Mouse (Mus musculus): Measurements from ENCODE around the gene Rassf7.
A peak's percentile ranks its signal among the peaks of the same experiment; 100 is the strongest.
"Not testable (repeated sequence)": the region's sequence is repeated elsewhere in the genome, so short reads cannot be mapped to it uniquely, and the experiment has no call there.

Gene Rassf7

GRCm38 (mm10) chr7:141222696-141223215 is 7.1 kb downstream of the Rassf7 start:
- DNase-seq (ENCODE audit: low read depth) = no peak

DNA sequence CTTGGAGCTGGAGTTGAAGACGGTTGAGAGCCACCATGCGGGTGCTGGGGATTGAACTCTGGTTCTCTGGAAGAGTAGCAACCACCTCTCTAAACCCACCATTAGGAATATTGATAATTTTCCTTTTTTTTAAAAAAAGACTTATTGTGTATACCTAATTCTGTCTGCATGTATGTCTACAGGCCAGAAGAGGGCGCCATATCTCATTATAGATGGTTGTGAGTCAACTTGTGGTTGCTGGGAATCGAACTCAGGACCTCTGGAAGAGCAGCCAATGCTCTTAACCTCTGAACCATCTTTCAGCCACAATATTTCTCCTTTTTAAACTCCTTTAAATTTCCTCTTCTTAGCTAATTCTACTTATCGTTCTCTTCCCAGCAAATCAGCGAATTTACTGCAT is 10.9 kb downstream of the Rassf7 start:
- peak; percentile 38 for DNase-seq (ENCODE audit: low read depth)

GRCm38 (mm10) chr7:141227796-141228195 is 12.1 kb downstream of the Rassf7 start:
- DNase-seq (ENCODE audit: low read depth) = no peak

DNA sequence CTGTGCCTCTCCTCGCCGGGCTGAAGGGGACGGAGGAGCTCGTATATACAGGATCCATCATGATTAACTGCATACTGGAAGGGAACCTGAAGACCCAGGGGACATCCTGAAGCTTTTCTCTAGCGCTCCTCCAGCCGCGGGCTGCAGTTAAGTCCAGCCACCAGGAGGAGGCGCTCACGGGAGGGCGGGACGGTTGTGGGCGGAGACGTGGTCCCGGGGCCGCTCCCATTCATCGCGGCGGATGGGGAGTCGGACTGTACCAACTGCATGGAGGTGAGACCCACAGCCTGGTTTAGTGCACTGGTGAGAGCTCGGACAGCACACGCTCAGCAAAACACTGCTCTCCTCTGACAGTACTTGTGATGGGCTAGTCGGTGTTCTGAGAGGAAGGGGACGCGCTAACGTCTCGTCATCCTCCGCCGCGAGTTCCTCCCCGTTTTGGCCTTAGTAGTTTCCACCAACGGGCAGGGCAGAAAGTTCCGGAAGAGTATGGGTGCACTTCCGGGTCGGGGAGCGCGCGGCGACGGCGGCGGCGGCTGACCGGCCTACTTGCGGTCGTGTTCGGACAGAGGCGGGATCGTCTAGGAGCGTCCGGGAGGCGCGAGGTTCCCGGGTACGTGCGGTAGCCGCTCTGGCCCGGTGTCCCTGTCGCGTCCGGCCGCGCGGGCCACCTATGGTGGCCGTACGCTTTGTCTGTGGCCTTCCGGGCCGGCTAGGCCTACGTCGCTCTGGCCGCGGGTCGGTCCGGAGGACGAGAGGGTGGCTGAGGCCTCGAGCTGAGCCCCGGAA is 12.8 kb downstream of the Rassf7 start, which contains the start of gene Phrf1:
TSS of gene Phrf1 (plus strand) at position 506 of the 789 bp plus-strand sequence.
- DNase-seq (ENCODE audit: low read depth) = peak; percentile 97

GRCm38 (mm10) chr7:141229702-141230101 is 14.0 kb downstream of the Rassf7 start:
- no peak for DNase-seq (ENCODE audit: low read depth)

GRCm38 (mm10) chr7:141230570-141230969 is 14.9 kb downstream of the Rassf7 start:
- DNase-seq (ENCODE audit: low read depth) = no peak

DNA sequence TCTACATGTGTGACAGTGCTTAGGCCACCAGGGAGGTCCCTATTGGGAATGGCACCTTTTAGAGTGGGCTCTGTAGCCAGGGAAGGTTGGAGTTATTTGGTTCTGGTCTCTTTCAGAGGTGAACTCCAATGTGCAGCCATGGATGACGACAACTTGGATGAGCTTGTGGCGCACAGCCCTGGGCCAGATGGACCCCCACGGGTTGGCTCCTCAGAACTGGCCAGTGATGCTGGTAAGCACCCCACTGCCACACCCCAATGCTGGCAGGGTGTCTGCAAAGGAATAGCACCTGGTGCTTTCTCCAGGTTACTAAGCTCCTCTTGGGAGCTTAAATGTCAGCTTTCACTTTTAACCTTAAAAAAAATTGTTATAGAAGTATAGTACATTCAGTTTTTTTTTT is 15.5 kb downstream of the Rassf7 start:
- no peak for DNase-seq (ENCODE audit: low read depth)

GRCm38 (mm10) chr7:141231551-141231950 is 15.9 kb downstream of the Rassf7 start:
- DNase-seq (ENCODE audit: low read depth) = no peak

- not testable (repeated sequence) for DNase-seq (ENCODE audit: low read depth)
These were observed 34.8 kb downstream of the Rassf7 start for GRCm38 (mm10) chr7:141250486-141250885.

GRCm38 (mm10) chr7:141256159-141256558 is 40.5 kb downstream of the Rassf7 start:
- no peak for DNase-seq (ENCODE audit: low read depth)

DNA sequence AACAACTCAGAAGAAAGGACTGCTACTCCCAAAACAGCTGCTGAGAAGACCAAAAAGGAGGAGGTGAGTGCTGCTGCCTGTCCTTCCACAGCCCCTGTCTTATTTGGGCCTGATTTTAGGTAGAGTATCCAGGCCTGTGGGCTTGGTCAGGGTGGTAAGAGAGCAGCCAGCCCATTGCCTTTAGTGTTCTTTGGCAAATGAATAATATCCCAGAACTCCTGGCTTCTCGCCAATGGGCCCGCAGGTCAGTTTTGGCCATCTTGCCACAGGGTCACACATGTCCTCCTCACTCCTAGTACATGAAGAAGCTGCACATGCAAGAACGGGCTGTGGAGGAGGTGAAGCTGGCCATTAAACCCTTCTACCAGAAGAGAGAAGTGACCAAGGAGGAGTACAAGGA is 45.8 kb downstream of the Rassf7 start:
- DNase-seq (ENCODE audit: low read depth) = no peak

DNA sequence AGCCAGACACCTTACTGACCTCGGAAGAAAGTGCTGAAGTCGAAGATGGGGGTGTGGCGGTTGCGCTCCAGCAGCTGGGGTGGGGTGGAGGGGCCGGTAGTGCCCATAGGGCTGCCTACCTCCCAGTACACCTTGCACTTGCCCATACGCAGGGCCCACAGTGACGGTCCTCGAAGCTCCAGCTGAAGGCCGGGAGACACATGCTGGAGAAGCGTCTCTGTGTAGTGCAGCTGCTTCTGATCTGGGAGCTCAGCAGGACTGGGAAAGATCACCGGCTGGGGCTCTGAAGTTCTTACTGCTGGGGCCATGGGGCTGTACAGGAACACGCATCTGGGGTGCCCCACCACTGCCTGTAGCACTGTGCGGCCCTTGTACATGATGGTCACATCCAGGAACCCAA is 48.0 kb downstream of the Rassf7 start:
- DNase-seq (ENCODE audit: low read depth) = no peak

- DNase-seq (ENCODE audit: low read depth) = peak; percentile 23
These were observed 48.5 kb downstream of the Rassf7 start for GRCm38 (mm10) chr7:141264041-141264700.

DNA sequence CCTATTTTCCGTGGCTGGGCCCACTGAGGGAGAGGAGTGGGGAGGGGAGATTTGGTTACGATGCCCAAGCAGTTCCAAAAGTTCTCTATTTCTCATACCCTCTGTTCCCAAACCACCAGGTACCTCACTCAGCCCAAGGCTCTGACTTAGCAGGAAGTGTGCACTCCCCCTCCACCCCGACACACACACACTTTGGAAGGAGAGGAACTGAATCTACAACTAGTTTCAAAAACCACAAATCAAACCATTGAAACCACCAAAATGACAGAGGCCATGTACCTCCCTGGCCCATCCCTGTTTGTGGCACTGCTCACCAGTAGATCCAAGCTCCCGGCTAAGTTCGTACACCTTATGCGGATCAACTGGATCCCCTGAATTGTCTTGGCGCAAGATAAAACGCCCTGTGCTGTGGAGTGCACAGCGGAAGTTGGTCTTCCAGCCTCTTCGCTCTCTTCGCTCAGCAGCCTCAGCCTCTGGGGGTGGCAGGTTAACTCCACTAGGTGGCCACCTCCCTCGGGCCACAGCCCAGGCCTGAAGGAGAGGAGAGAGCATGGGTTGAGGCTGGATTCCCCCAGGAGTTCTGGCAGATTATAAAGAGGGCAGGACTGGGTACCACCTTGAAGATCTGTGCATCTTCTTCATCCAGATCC is 49.2 kb downstream of the Rassf7 start:
- DNase-seq (ENCODE audit: low read depth) = peak; percentile 79

GRCm38 (mm10) chr7:141265411-141265738 is 49.7 kb downstream of the Rassf7 start:
- no peak for DNase-seq (ENCODE audit: low read depth)

- peak; percentile 94 for DNase-seq (ENCODE audit: low read depth)
These were observed 50.3 kb downstream of the Rassf7 start, which contains the start of gene Irf7 for GRCm38 (mm10) chr7:141265739-141266561. Gene Irf7 (minus strand): TSS chr7:141266481.

Data from naive thymus-derived CD4-positive, alpha-beta T cell, adult 2 months (primary cell).